Mouse (Mus musculus) heart, postnatal 0 days (tissue): ENCODE results near the gene Taf3. TPM values are rescaled to one million over a fixed set of nuclear protein-coding genes. Genes with fewer than 3 reads are reported as not detected.

Source experiments
- ATAC-seq: fragments of 200-750 bp; cut with Nextera tagmentation; 2 replicates; pipeline ENCODE4 v1.8.0; 2017; ENCODE audit warnings: low read depth, moderate number of reproducible peaks, moderate library complexity; ENCODE audit not compliant: insufficient read depth
- DNase-seq: peaks from one replicate; pipeline ENCODE4 v3.0.0-alpha.2; 2016; ENCODE audit warnings: low spot score
- H3K27ac ChIP-seq: fragments of 300-500 bp; sonication (generic); 2 replicates; pipeline ENCODE4 v1.5.1; 2014; ENCODE audit warnings: low read depth, mild to moderate bottlenecking
- H3K27me3 ChIP-seq: fragments of 300-500 bp; sonication (generic); 2 replicates; pipeline ENCODE4 v1.6.1; 2014; ENCODE audit warnings: low read length, mixed read lengths; ENCODE audit not compliant: control insufficient read depth, insufficient read depth
- H3K36me3 ChIP-seq: fragments of 300-500 bp; sonication (generic); replicated peaks from 2 replicates; pipeline ENCODE4 v1.6.1; 2014; ENCODE audit warnings: low read length, mixed read lengths; ENCODE audit not compliant: control insufficient read depth, insufficient read depth
- H3K4me1 ChIP-seq: fragments of 300-500 bp; sonication (generic); 2 replicates; pipeline ENCODE4 v1.6.1; 2014; ENCODE audit warnings: antibody characterized with exemption; ENCODE audit not compliant: control insufficient read depth, insufficient read depth
- H3K4me2 ChIP-seq: fragments of 300-500 bp; sonication (generic); 2 replicates; pipeline ENCODE4 v1.6.1; 2014; ENCODE audit warnings: low read depth, mild to moderate bottlenecking, low read length, moderate library complexity
- H3K4me3 ChIP-seq: fragments of 300-500 bp; sonication (generic); 2 replicates; pipeline ENCODE4 v1.5.1; 2014; ENCODE audit warnings: low read depth, low read length
- H3K9ac ChIP-seq: fragments of 300-500 bp; sonication (generic); replicated peaks from 2 replicates; pipeline ENCODE4 v1.6.1; 2014; ENCODE audit warnings: low read depth, low read length, mixed read lengths
- H3K9me3 ChIP-seq: fragments of 300-500 bp; sonication (generic); replicated peaks from 2 replicates; pipeline ENCODE4 v1.6.1; 2016; ENCODE audit warnings: low read length; ENCODE audit not compliant: control insufficient read depth
- CTCF ChIP-seq: IDR thresholded peaks from 2 replicates; pipeline ENCODE4 v1.5.1; 2016; ENCODE audit warnings: antibody characterized with exemption, control low read depth, low read depth
- EP300 ChIP-seq: IDR thresholded peaks from 2 replicates; pipeline ENCODE4 v1.6.1; 2016; ENCODE audit warnings: antibody characterized with exemption, low read depth
- WGBS: fragments of 180-500 bp; shearing (Covaris S2); extraction: QIAGEN DNeasy Blood & Tissue Kit; methylation state at CpG from one replicate; pipeline ENCODE4 v1.1.7; 2014; 5-methylcytosine and 5-hydroxymethylcytosine counted together
- polyA plus RNA-seq: library from polyadenylated mRNA; unstranded; fragments of >200 nt; fragmentation: Nextera tagmentation; extraction: Ambion mirVana; gene quantifications from 2 replicates; pipeline ENCODE4 v1.2.1, GENCODE M21; 2015
- total RNA-seq: library from RNA; depleted of rRNA; stranded (reverse); fragments of >200 nt; gene quantifications from 2 replicates; pipeline ENCODE4 v1.2.3, GENCODE M21; 2014; ENCODE audit warnings: low replicate concordance; rRNA removed

Taf3 gene
- total and polyA plus RNA-seq, 2 experiments from 2014 or later: 3.0 to 6.3 TPM

DNA sequence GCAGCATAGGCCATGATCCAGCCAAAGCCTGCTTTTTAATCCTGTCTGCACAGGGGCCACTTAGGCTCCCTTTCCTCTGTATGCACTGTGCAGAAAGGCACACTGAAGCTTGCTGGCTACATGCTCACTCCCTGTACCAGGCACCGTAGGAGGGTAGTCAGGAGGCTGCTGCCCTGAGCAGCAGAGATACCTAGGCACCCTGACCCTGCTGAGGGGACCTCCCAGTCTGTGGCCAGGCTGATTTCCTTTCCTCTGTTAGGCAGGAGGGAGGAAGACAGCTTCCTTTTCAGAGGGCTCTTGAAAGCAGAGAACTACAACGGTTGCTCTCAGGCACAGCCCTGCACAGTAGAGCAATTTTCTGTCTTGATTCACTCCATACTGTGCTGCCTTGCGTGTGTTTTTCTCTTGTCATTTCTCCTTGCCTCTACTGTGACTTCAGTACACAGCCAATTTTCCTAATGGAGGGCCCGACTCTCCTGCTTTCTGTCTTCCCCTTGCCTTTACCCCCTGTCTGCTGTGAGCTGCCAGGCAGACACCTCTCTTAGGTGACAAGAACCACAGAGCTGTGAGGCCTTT, 177.2 kb downstream of the Taf3 start:
- DNase-seq (no peak), ATAC-seq (no peak)
- no peak overlapping the region; the same call in 1 of the 2 replicates for H3K4me2 ChIP-seq
- no peaks in the 10 kb centered on the region for H3K9me3 ChIP-seq
- H3K27ac ChIP-seq: no peak overlapping the region
- no peak overlapping the region for H3K4me3 ChIP-seq
- TF ChIP-seq EP300 (no peak), CTCF (no peak)
- H3K27me3 ChIP-seq: peaks cover 64% of the 10 kb centered on the region
- WGBS: 38% methylated on average over 4 of the region's 4 CpGs
- H3K4me1 ChIP-seq: no peaks in the 10 kb centered on the region
- no peaks in the 10 kb centered on the region for H3K36me3 ChIP-seq
- no peak overlapping the region for H3K9ac ChIP-seq

DNA sequence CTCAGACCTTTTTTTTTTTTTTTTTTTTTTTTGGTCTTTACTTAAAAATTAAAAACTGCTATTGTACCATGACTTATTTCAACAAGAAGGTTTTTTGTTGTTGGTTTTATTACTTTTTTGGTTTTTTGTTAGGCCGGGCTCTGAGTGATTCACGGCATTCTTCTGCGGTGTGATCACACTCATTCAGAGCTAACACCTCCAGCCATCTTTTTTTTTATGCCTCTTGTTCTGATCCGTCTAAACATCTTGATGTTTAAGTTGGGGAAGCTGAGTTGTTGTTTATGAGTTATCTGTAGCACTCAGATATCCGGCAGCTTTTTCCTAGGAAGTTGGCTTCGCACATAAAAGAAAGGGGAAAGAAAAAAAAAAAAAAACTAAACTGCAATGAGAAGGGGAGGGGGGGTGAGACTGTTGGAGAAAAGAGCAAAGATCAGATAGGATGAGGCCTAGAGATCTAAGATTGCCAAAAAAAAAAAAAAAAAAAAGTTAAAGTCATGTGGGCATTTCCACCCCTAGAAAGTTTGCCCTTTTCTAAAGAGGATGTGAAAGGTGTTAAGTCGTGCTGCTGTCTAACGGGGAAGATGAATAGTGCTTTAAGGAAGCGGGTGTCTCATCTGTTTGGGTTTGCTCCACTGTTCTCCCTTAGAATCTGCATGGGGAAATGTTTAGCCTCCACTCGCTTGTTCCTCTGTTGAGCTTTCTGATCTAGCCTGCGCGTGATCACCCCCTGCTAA, 181.1 kb downstream of the Taf3 start:
- ATAC-seq: no peak
- H3K4me3 ChIP-seq: no peak overlapping the region
- H3K27me3 ChIP-seq: peaks cover 26% of the 10 kb centered on the region

More for the DNA sequence above, 181.1 kb downstream of the Taf3 start:
- no peak for DNase-seq
- H3K27ac ChIP-seq: no peak overlapping the region
- no peaks in the 10 kb centered on the region for H3K4me1 ChIP-seq
- no peaks in the 10 kb centered on the region for H3K36me3 ChIP-seq
- H3K9ac ChIP-seq: no peak overlapping the region
- no peaks in the 10 kb centered on the region for H3K9me3 ChIP-seq
- H3K4me2 ChIP-seq: no peak overlapping the region
- TF ChIP-seq CTCF (no peak), EP300 (no peak)
- WGBS: 60% methylated on average over 12 of the region's 12 CpGs

Other genes starting within 250 kb of the Taf3 start
- gene 4930412O13Rik, start 167.3 kb downstream of the Taf3 start, total RNA-seq: not detected in 2 replicates
- gene 4930412O13Rik, start 167.3 kb downstream of the Taf3 start, polyA plus RNA-seq: not detected in 2 replicates
- gene 9230102O04Rik, start 159.1 kb downstream of the Taf3 start, total RNA-seq: not detected in 2 replicates
- gene 9230102O04Rik, start 159.1 kb downstream of the Taf3 start, polyA plus RNA-seq: not detected in 2 replicates
- 0.89 TPM in 1 of 2 replicates, not detected in the other for gene Gata3, start 158.6 kb downstream of the Taf3 start, total RNA-seq
- 0.83 and 0.93 TPM in 2 replicates for gene Gata3, start 158.6 kb downstream of the Taf3 start, polyA plus RNA-seq
- gene Atp5c1, start 31.9 kb upstream of the Taf3 start, total RNA-seq: 1,755 and 1,815 TPM in 2 replicates
- 2,592 and 2,686 TPM in 2 replicates for gene Atp5c1, start 31.9 kb upstream of the Taf3 start, polyA plus RNA-seq
- gene Kin, start 32.0 kb upstream of the Taf3 start, total RNA-seq: 0.19 and 9.7 TPM in 2 replicates
- gene Kin, start 32.0 kb upstream of the Taf3 start, polyA plus RNA-seq: 18.9 and 20.7 TPM in 2 replicates
- 0.85 and 1.1 TPM in 2 replicates for gene Itih2, start 82.8 kb upstream of the Taf3 start, total RNA-seq
- gene Itih2, start 82.8 kb upstream of the Taf3 start, polyA plus RNA-seq: 0.32 and 0.42 TPM in 2 replicates
- gene Itih5, start 105.0 kb upstream of the Taf3 start, total RNA-seq: 11.3 and 42.9 TPM in 2 replicates
- gene Itih5, start 105.0 kb upstream of the Taf3 start, polyA plus RNA-seq: 7.3 and 7.4 TPM in 2 replicates